Mouse (Mus musculus): ENCODE results near the gene Gal3st1. TPM values are rescaled to one million over a fixed set of nuclear protein-coding genes. Genes with fewer than 3 reads are reported as not detected.
A peak's percentile ranks its signal among the peaks of the same experiment; 100 is the strongest.
"Not testable (repeated sequence)": the region's sequence is repeated elsewhere in the genome, so short reads cannot be mapped to it uniquely, and the experiment has no call there.

Gal3st1 gene
- polyA plus RNA-seq (2015; fragmentation: Nextera tagmentation; extraction: Ambion mirVana): 5.3 and 6.7 TPM in 2 replicates

DNA sequence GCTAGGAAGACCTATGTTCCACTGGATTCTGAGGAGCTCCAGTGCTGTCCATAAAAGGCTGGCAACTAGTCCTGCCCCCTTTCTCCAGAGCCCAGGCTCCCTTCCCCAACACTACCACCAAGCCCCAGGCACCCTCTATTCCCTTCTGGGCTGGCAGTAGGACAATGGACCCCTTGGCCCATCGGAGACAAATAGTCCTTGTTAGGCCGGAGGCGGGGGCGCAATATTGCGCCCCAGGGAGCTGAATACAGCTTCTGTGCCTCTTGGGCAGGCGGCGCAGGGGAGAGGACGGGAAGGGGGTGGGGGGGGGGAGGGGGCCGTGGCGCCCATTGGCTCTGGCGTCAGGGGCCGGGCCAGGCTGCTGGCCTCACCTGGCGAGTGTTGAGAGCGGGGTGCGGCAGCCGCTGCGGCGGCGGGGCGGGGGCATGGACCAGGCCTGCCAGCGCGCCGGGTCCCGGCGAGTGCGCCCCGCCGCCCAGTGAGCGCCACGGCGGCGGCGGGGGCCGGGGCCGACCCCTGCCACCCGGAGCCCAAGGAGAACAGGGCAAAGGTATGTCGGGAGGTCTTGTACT is at the start of gene Gal3st1:
Gene Gal3st1 (plus strand): TSS at position 346 of the 572 bp plus-strand sequence.
- H3K27ac ChIP-seq: peak within 1 kb of the TSS; percentile 64
- H3K36me3 ChIP-seq: peaks cover 30% of the 10 kb centered on the region
- peak within 1 kb of the TSS; percentile 8; the same call in 1 of the 2 replicates for H3K9ac ChIP-seq
- H3K9me3 ChIP-seq (replicated peaks): no peaks in the 10 kb centered on the region
- peaks cover 15% of the 10 kb centered on the region for H3K27me3 ChIP-seq
- peak; percentile 69 for ATAC-seq (replicated peaks; ENCODE audit: low FRiP score)
- peak within 1 kb of the TSS; percentile 79 for H3K4me2 ChIP-seq
- H3K4me3 ChIP-seq (replicated peaks): peak within 1 kb of the TSS; percentile 52
- WGBS: under 1% methylated on average over 25 of the region's 37 CpGs
- H3K4me1 ChIP-seq: peaks cover 26% of the 10 kb centered on the region

DNA sequence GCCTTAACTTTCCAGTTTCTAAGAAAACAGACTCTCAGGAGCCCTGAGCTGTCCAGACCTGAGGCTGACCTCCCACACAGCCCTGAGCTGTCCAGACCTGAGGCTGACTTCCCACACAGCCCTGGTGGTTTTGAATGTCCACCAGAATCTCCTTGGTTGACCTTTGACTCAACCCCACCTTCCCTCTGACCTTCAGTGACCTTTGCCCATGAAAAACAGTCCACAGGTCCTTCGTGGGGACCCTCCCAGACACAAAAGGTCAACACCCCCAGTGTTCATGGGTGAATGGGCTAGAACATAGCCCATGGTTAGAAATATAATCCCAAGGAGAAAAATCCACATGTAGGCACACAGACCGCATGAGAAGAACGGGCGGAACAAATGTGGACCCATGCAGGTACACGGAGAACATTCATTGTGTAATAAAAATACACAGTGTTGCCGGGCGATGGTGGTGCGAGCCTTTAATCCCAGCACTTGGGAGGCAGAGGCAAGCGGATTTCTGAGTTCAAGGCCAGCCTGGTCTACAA is 49.6 kb upstream of the Gal3st1 start:
- WGBS: 86% methylated on average over 9 of the region's 9 CpGs

DNA sequence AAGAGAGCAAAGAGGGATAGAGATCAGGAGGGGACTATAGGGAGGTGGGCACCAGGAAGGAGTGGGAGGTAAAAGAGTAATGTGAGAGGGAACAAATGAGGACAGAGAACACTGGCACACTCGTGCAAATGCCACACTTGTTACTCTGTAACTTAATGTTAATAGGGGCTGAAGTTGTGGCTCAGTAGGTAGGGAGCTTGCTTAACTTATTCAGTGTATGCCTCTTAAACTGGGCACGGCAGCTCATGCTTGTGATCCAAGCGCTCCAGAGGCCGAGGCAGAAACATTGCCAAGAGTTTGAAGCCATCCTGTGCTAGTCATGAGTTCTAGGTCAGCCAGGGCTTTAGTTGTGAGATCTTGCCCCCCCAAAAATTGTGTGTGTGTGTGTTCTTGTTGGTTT is 48.3 kb upstream of the Gal3st1 start:
- H3K4me1 ChIP-seq: peaks cover 17% of the 10 kb centered on the region
- no peaks in the 10 kb centered on the region for H3K36me3 ChIP-seq
- H3K9me3 ChIP-seq (replicated peaks): no peaks in the 10 kb centered on the region
- no peak overlapping the region for H3K4me2 ChIP-seq
- no peaks in the 10 kb centered on the region for H3K27me3 ChIP-seq
- WGBS: 67% methylated on average over 4 of the region's 4 CpGs
- H3K9ac ChIP-seq: no peak overlapping the region
- no peak overlapping the region for H3K27ac ChIP-seq
- no peak overlapping the region for H3K4me3 ChIP-seq (replicated peaks)
- ATAC-seq (replicated peaks; ENCODE audit: low FRiP score): no peak

More for the DNA sequence above, 49.6 kb upstream of the Gal3st1 start:
- Histone ChIP-seq H3K36me3 (no peaks in the 10 kb centered on the region), H3K4me3 (replicated peaks) (no peak overlapping the region), H3K9ac (no peak overlapping the region), H3K27me3 (no peaks in the 10 kb centered on the region), H3K27ac (no peak overlapping the region), H3K4me2 (no peak overlapping the region), H3K4me1 (peaks cover 17% of the 10 kb centered on the region), H3K9me3 (replicated peaks) (no peaks in the 10 kb centered on the region)
- ATAC-seq (replicated peaks; ENCODE audit: low FRiP score): no peak

- Histone ChIP-seq H3K4me1 (peaks cover 10% of the 10 kb centered on the region), H3K36me3 (no peaks in the 10 kb centered on the region), H3K9ac (no peak overlapping the region), H3K4me2 (no peak overlapping the region), H3K9me3 (replicated peaks) (no peaks in the 10 kb centered on the region), H3K4me3 (replicated peaks) (no peak overlapping the region), H3K27me3 (no peaks in the 10 kb centered on the region), H3K27ac (no peak overlapping the region)
- ATAC-seq (replicated peaks; ENCODE audit: low FRiP score): no peak
- 84% methylated on average over 3 of the region's 3 CpGs for WGBS
Measured at GRCm38 (mm10) chr11:3936318-3936717, 47.1 kb upstream of the Gal3st1 start.

DNA sequence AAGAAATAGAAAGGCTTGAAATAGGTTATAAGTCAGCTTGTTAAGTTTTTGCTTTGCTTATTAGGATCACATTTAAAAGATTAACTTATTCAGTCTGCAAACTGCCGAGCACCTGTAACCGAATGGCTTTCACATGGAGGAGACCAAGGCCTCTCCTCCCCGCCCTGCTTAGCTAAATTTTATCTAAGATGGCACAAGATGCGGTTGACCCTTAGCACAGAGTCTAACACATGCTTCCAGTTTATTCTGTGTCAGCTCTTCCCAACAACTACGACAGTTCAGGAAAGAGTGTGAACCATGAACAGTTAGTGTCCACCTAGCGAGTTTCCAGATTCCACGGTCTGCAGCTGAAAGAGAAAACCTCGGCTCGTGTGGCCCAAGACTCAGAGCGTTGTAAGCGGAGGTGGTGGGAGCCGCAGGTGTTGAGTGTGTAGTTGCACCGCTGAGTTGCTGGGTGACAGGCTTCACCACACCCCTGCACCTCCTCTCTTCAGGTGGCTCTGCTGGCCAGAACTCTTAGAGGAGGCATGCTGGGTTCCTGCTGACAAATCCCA is 46.0 kb upstream of the Gal3st1 start:
- Histone ChIP-seq H3K4me2 (0 out of 2 replicates have a peak overlapping the region, but pooled peaks have one; percentile 16), H3K27ac (peak overlapping the region; percentile 72), H3K9ac (no peak overlapping the region), H3K36me3 (no peaks in the 10 kb centered on the region), H3K4me1 (peaks cover 3% of the 10 kb centered on the region; the same call in 1 of the 2 replicates), H3K27me3 (no peaks in the 10 kb centered on the region), H3K4me3 (replicated peaks) (no peak overlapping the region), H3K9me3 (replicated peaks) (no peaks in the 10 kb centered on the region)
- ATAC-seq (replicated peaks; ENCODE audit: low FRiP score): peak; percentile 56; the same call in 1 of the 2 replicates
- WGBS: 80% methylated on average over 13 of the region's 13 CpGs

- Histone ChIP-seq H3K9me3 (replicated peaks) (no peaks in the 10 kb centered on the region), H3K4me2 (no peak overlapping the region), H3K9ac (no peak overlapping the region), H3K4me3 (replicated peaks) (no peak overlapping the region), H3K27me3 (peaks cover 14% of the 10 kb centered on the region), H3K4me1 (no peaks in the 10 kb centered on the region), H3K27ac (no peak overlapping the region), H3K36me3 (no peaks in the 10 kb centered on the region)
- ATAC-seq (replicated peaks; ENCODE audit: low FRiP score): no peak
- WGBS: 83% methylated on average over 7 of the region's 7 CpGs
Measured at GRCm38 (mm10) chr11:3941371-3941770, 42.1 kb upstream of the Gal3st1 start.

GRCm38 (mm10) chr11:3946386-3946785 is 37.0 kb upstream of the Gal3st1 start:
- Histone ChIP-seq H3K27ac (no peak overlapping the region), H3K9me3 (replicated peaks) (no peaks in the 10 kb centered on the region), H3K27me3 (peaks cover 16% of the 10 kb centered on the region), H3K4me1 (no peaks in the 10 kb centered on the region), H3K36me3 (no peaks in the 10 kb centered on the region), H3K9ac (no peak overlapping the region), H3K4me2 (no peak overlapping the region), H3K4me3 (replicated peaks) (no peak overlapping the region)
- no peak for ATAC-seq (replicated peaks; ENCODE audit: low FRiP score)
- 28% methylated on average over 1 of the region's 1 CpGs for WGBS

DNA sequence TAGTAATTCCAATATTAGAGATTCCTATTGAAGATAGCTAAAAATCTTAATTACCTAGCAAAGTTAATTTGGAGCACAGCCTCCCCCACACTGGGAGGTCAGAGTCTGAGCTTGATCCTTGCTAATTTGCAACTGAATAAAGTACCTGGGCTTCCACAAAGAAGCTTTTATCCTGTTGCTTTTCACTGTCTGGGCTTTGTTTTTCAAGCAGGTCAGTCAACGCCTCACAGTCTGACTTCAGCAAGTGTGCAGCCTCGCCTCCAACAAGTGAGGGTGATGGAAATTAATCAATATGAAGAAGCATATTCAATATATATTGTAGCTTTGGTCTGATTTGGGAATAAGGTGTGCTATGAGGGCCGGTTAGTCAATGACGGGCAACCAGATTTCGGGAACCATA is 28.6 kb upstream of the Gal3st1 start:
- not testable (repeated sequence) for H3K36me3 ChIP-seq; H3K27me3 ChIP-seq; ATAC-seq (replicated peaks; ENCODE audit: low FRiP score); H3K9me3 ChIP-seq (replicated peaks); H3K27ac ChIP-seq; H3K9ac ChIP-seq; H3K4me1 ChIP-seq; H3K4me3 ChIP-seq (replicated peaks); H3K4me2 ChIP-seq
- WGBS: 83% methylated on average over 5 of the region's 5 CpGs

GRCm38 (mm10) chr11:3955371-3955770 is 28.1 kb upstream of the Gal3st1 start:
- H3K36me3 ChIP-seq; H3K9ac ChIP-seq; H3K27me3 ChIP-seq; H3K27ac ChIP-seq; ATAC-seq (replicated peaks; ENCODE audit: low FRiP score); H3K4me1 ChIP-seq; H3K4me2 ChIP-seq; H3K9me3 ChIP-seq (replicated peaks); H3K4me3 ChIP-seq (replicated peaks): not testable (repeated sequence)
- 81% methylated on average over 4 of the region's 4 CpGs for WGBS

DNA sequence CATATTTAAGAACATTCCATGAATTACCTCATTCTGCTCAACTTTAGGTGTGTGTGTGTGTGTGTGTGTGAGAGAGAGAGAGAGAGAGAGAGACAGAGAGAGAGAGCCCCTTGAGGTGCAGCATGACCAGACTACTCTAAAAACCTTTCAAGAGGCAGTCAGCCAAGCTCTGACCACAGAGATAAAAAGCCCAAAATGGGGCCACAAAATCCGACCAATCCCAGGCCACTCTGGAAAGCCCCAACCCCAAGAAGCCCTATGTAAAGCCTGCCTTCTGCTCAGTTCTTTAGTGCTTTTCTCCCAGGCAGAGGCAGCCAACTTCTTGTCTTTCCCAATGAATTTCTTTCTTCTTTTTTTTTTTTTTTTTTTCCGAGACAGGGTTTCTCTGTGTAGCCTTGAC is 22.5 kb upstream of the Gal3st1 start:
- H3K27me3 ChIP-seq: no peaks in the 10 kb centered on the region
- 49% methylated on average over 2 of the region's 2 CpGs for WGBS
- ATAC-seq (replicated peaks; ENCODE audit: low FRiP score): no peak
- H3K4me1 ChIP-seq: peaks cover 13% of the 10 kb centered on the region
- no peak overlapping the region for H3K4me3 ChIP-seq (replicated peaks)
- H3K9me3 ChIP-seq (replicated peaks): no peaks in the 10 kb centered on the region
- no peak overlapping the region for H3K9ac ChIP-seq
- no peaks in the 10 kb centered on the region for H3K36me3 ChIP-seq
- no peak overlapping the region for H3K4me2 ChIP-seq
- no peak overlapping the region for H3K27ac ChIP-seq

- WGBS: 76% methylated on average over 3 of the region's 3 CpGs
- Histone ChIP-seq H3K27me3 (no peaks in the 10 kb centered on the region), H3K4me2 (no peak overlapping the region), H3K36me3 (0 out of 2 replicates have a peak, but pooled peaks cover 6% of the 10 kb centered on the region), H3K9me3 (replicated peaks) (no peaks in the 10 kb centered on the region), H3K9ac (no peak overlapping the region), H3K4me1 (peaks cover 15% of the 10 kb centered on the region), H3K27ac (no peak overlapping the region), H3K4me3 (replicated peaks) (no peak overlapping the region)
- ATAC-seq (replicated peaks; ENCODE audit: low FRiP score): no peak
Measured at GRCm38 (mm10) chr11:3961761-3962160, 21.7 kb upstream of the Gal3st1 start.

GRCm38 (mm10) chr11:3963155-3963554 is 20.3 kb upstream of the Gal3st1 start:
- 83% methylated on average over 10 of the region's 10 CpGs for WGBS
- peaks cover 15% of the 10 kb centered on the region for H3K4me1 ChIP-seq

More at GRCm38 (mm10) chr11:3963155-3963554, 20.3 kb upstream of the Gal3st1 start:
- Histone ChIP-seq H3K9me3 (replicated peaks) (no peaks in the 10 kb centered on the region), H3K27ac (peak overlapping the region; percentile 18; the same call in 1 of the 2 replicates), H3K36me3 (peaks cover 19% of the 10 kb centered on the region), H3K4me3 (replicated peaks) (peak overlapping the region; percentile 77), H3K4me2 (peak overlapping the region; percentile 69), H3K27me3 (no peaks in the 10 kb centered on the region), H3K9ac (no peak overlapping the region)
- 0 out of 2 replicates have a peak, but pooled peaks have one; percentile 16 for ATAC-seq (replicated peaks; ENCODE audit: low FRiP score)

Measured in kidney, embryonic 15.5 days (tissue).